Mouse (Mus musculus): ENCODE data around the gene Arpp19. TPM values are rescaled to one million over a fixed set of nuclear protein-coding genes. Genes with fewer than 3 reads are reported as not detected.

Arpp19 gene
- total and polyA plus RNA-seq, 2 experiments from 2014 or later = 94.0 to 188 TPM

- Histone ChIP-seq H3K9me3 (ENCODE audit: low read length) (no peaks in the 10 kb centered on the region), H3K4me2 (ENCODE audit: low read depth, low read length, poor library complexity, severe bottlenecking) (peak overlapping the region; percentile 78), H3K27me3 (ENCODE audit: insufficient read depth, low read length) (no peaks in the 10 kb centered on the region), H3K36me3 (ENCODE audit: insufficient read depth, low read length) (no peaks in the 10 kb centered on the region), H3K4me1 (ENCODE audit: insufficient read depth, low read length) (peaks cover 9% of the 10 kb centered on the region), H3K27ac (ENCODE audit: low read depth, low read length) (peak overlapping the region; percentile 96), H3K9ac (replicated peaks; ENCODE audit: low read length, poor library complexity, severe bottlenecking) (peak overlapping the region; percentile 98), H3K4me3 (ENCODE audit: low read depth, low read length) (peak overlapping the region; percentile 74)
- under 1% methylated on average over 29 of the region's 29 CpGs for WGBS
- DNase-seq (ENCODE audit: low spot score) (peak; percentile 44), ATAC-seq (ENCODE audit: low FRiP score) (peak; percentile 25; the same call in 1 of the 2 replicates)
- no peak for TF ChIP-seq CTCF (IDR thresholded peaks at IDR 0.05)
Measured at GRCm38 (mm10) chr9:75071706-75072192, 34.3 kb downstream of the Arpp19 start.

GRCm38 (mm10) chr9:75072361-75072760, 34.9 kb downstream of the Arpp19 start:
- DNase-seq (ENCODE audit: low spot score) (no peak), ATAC-seq (ENCODE audit: low FRiP score) (no peak)
- peak overlapping the region; percentile 74 for H3K4me3 ChIP-seq (ENCODE audit: low read depth, low read length)
- peak overlapping the region; percentile 96; the same call in 1 of the 2 replicates for H3K27ac ChIP-seq (ENCODE audit: low read depth, low read length)
- TF ChIP-seq CTCF (IDR thresholded peaks at IDR 0.05) = no peak
- peak overlapping the region; percentile 78 for H3K4me2 ChIP-seq (ENCODE audit: low read depth, low read length, poor library complexity, severe bottlenecking)
- H3K27me3 ChIP-seq (ENCODE audit: insufficient read depth, low read length) = no peaks in the 10 kb centered on the region
- H3K9me3 ChIP-seq (ENCODE audit: low read length) = no peaks in the 10 kb centered on the region
- WGBS = 9% methylated on average over 3 of the region's 3 CpGs
- H3K9ac ChIP-seq (replicated peaks; ENCODE audit: low read length, poor library complexity, severe bottlenecking) = peak overlapping the region; percentile 98
- H3K36me3 ChIP-seq (ENCODE audit: insufficient read depth, low read length) = no peaks in the 10 kb centered on the region
- peaks cover 9% of the 10 kb centered on the region for H3K4me1 ChIP-seq (ENCODE audit: insufficient read depth, low read length)

- Histone ChIP-seq H3K4me1 (ENCODE audit: insufficient read depth, low read length) (peaks cover 7% of the 10 kb centered on the region; the same call in 1 of the 2 replicates), H3K27me3 (ENCODE audit: insufficient read depth, low read length) (no peaks in the 10 kb centered on the region), H3K9ac (replicated peaks; ENCODE audit: low read length, poor library complexity, severe bottlenecking) (no peak overlapping the region), H3K9me3 (ENCODE audit: low read length) (no peaks in the 10 kb centered on the region), H3K27ac (ENCODE audit: low read depth, low read length) (no peak overlapping the region), H3K4me2 (ENCODE audit: low read depth, low read length, poor library complexity, severe bottlenecking) (no peak overlapping the region), H3K36me3 (ENCODE audit: insufficient read depth, low read length) (no peaks in the 10 kb centered on the region), H3K4me3 (ENCODE audit: low read depth, low read length) (no peak overlapping the region)
- DNase-seq (ENCODE audit: low spot score) (no peak), ATAC-seq (ENCODE audit: low FRiP score) (no peak)
- no peak for TF ChIP-seq CTCF (IDR thresholded peaks at IDR 0.05)
Measured at GRCm38 (mm10) chr9:75077191-75077590, 39.8 kb downstream of the Arpp19 start.

- DNase-seq (ENCODE audit: low spot score) = peak; percentile 42
Measured at GRCm38 (mm10) chr9:75085242-75085824, 47.9 kb downstream of the Arpp19 start.

GRCm38 (mm10) chr9:75087823-75088222, 50.4 kb downstream of the Arpp19 start:
- Histone ChIP-seq H3K4me2 (ENCODE audit: low read depth, low read length, poor library complexity, severe bottlenecking) (no peak overlapping the region), H3K27me3 (ENCODE audit: insufficient read depth, low read length) (no peaks in the 10 kb centered on the region), H3K4me3 (ENCODE audit: low read depth, low read length) (no peak overlapping the region), H3K36me3 (ENCODE audit: insufficient read depth, low read length) (no peaks in the 10 kb centered on the region), H3K9ac (replicated peaks; ENCODE audit: low read length, poor library complexity, severe bottlenecking) (no peak overlapping the region), H3K27ac (ENCODE audit: low read depth, low read length) (no peak overlapping the region), H3K4me1 (ENCODE audit: insufficient read depth, low read length) (no peaks in the 10 kb centered on the region), H3K9me3 (ENCODE audit: low read length) (no peaks in the 10 kb centered on the region)
- no peak for TF ChIP-seq CTCF (IDR thresholded peaks at IDR 0.05)
- DNase-seq (ENCODE audit: low spot score) (no peak), ATAC-seq (ENCODE audit: low FRiP score) (no peak)
- 45% methylated on average over 2 of the region's 2 CpGs for WGBS

More at GRCm38 (mm10) chr9:75085242-75085824, 47.9 kb downstream of the Arpp19 start:
- Histone ChIP-seq H3K27me3 (ENCODE audit: insufficient read depth, low read length) (no peaks in the 10 kb centered on the region), H3K27ac (ENCODE audit: low read depth, low read length) (no peak overlapping the region), H3K4me3 (ENCODE audit: low read depth, low read length) (no peak overlapping the region), H3K9ac (replicated peaks; ENCODE audit: low read length, poor library complexity, severe bottlenecking) (no peak overlapping the region), H3K9me3 (ENCODE audit: low read length) (no peaks in the 10 kb centered on the region), H3K36me3 (ENCODE audit: insufficient read depth, low read length) (no peaks in the 10 kb centered on the region), H3K4me1 (ENCODE audit: insufficient read depth, low read length) (no peaks in the 10 kb centered on the region), H3K4me2 (ENCODE audit: low read depth, low read length, poor library complexity, severe bottlenecking) (no peak overlapping the region)
- no peak for ATAC-seq (ENCODE audit: low FRiP score)
- no peak for TF ChIP-seq CTCF (IDR thresholded peaks at IDR 0.05)
- 63% methylated on average over 5 of the region's 5 CpGs for WGBS

GRCm38 (mm10) chr9:75089285-75089684, 51.9 kb downstream of the Arpp19 start:
- no peak overlapping the region for H3K4me2 ChIP-seq (ENCODE audit: low read depth, low read length, poor library complexity, severe bottlenecking)
- no peak for TF ChIP-seq CTCF (IDR thresholded peaks at IDR 0.05)
- no peaks in the 10 kb centered on the region for H3K4me1 ChIP-seq (ENCODE audit: insufficient read depth, low read length)
- ATAC-seq (ENCODE audit: low FRiP score) (no peak), DNase-seq (ENCODE audit: low spot score) (no peak)
- H3K9me3 ChIP-seq (ENCODE audit: low read length) = no peaks in the 10 kb centered on the region
- H3K36me3 ChIP-seq (ENCODE audit: insufficient read depth, low read length) = no peaks in the 10 kb centered on the region
- 78% methylated on average over 3 of the region's 3 CpGs for WGBS
- no peaks in the 10 kb centered on the region for H3K27me3 ChIP-seq (ENCODE audit: insufficient read depth, low read length)
- no peak overlapping the region for H3K9ac ChIP-seq (replicated peaks; ENCODE audit: low read length, poor library complexity, severe bottlenecking)
- no peak overlapping the region for H3K27ac ChIP-seq (ENCODE audit: low read depth, low read length)
- H3K4me3 ChIP-seq (ENCODE audit: low read depth, low read length) = no peak overlapping the region

Measured in midbrain, postnatal 0 days (tissue).